Comparison of ENCODE assay signal across 28 mouse cellular contexts in genomic region chr4:119417270-119417669, GRCm38 (mm10). TPM values are rescaled to one million over a fixed set of nuclear protein-coding genes. Genes with fewer than 3 reads are reported as not detected.
DNase-seq lines count a peak whose midpoint lies in the region; ATAC-seq and TF ChIP-seq lines count a peak whose summit lies in the region.
"Had no signal": no experiment of that assay in that cellular context is flagged by ENCODE, and none has a peak within 500 bp of the region (broad histone marks: within the 10 kb centered on the region; RNA-seq: fewer than 3 reads in every experiment).

No protein-coding gene starts in this region.

- TF ChIP-seq CTCF in heart, adult 2 months (IDR thresholded peaks at IDR 0.05): no peak

- no peak overlapping the region for H3K27ac ChIP-seq in heart, adult 2 months
- H3K27ac ChIP-seq in liver, embryonic 13.5 days: peak overlapping the region; percentile 43; the same call in 1 of the 2 replicates
- H3K27ac ChIP-seq: embryonic facial prominence, embryonic 10.5 days; embryonic facial prominence, embryonic 15.5 days; forebrain, embryonic 13.5 days; hindbrain, embryonic 13.5 days; limb, embryonic 10.5 days; limb, embryonic 15.5 days had no signal

- H3K27me3 ChIP-seq in heart, adult 2 months (ENCODE audit: control insufficient read depth, insufficient read depth, low read length): no peaks in the 10 kb centered on the region
- H3K27me3 ChIP-seq in liver, embryonic 13.5 days: peaks cover 29% of the 10 kb centered on the region
- H3K27me3 ChIP-seq: embryonic facial prominence, embryonic 15.5 days; forebrain, embryonic 13.5 days; hindbrain, embryonic 13.5 days; limb, embryonic 15.5 days had no signal

- H3K9me3 ChIP-seq in liver, embryonic 13.5 days (replicated peaks): no peaks in the 10 kb centered on the region
- H3K9me3 ChIP-seq: embryonic facial prominence, embryonic 10.5 days; embryonic facial prominence, embryonic 15.5 days; forebrain, embryonic 13.5 days; hindbrain, embryonic 13.5 days; limb, embryonic 10.5 days; limb, embryonic 15.5 days had no signal

- H3K4me2 ChIP-seq in liver, embryonic 13.5 days: peak overlapping the region; percentile 26
- H3K4me2 ChIP-seq: embryonic facial prominence, embryonic 15.5 days; forebrain, embryonic 13.5 days; hindbrain, embryonic 13.5 days; limb, embryonic 15.5 days; lung, embryonic 14.5 days had no signal

- no peaks in the 10 kb centered on the region for H3K79me2 ChIP-seq in heart, adult 2 months (replicated peaks; ENCODE audit: control insufficient read depth, insufficient read depth, low read length)

- no peak overlapping the region for H3K4me3 ChIP-seq in heart, adult 2 months
- H3K4me3 ChIP-seq in liver, embryonic 13.5 days (replicated peaks): no peak overlapping the region
- H3K4me3 ChIP-seq: embryonic facial prominence, embryonic 10.5 days; embryonic facial prominence, embryonic 15.5 days; forebrain, embryonic 13.5 days; hindbrain, embryonic 13.5 days; limb, embryonic 10.5 days; limb, embryonic 15.5 days had no signal

- no peaks in the 10 kb centered on the region for H3K36me3 ChIP-seq in heart, adult 2 months (ENCODE audit: control insufficient read depth, insufficient read depth, low read length)
- no peaks in the 10 kb centered on the region for H3K36me3 ChIP-seq in liver, embryonic 13.5 days
- H3K36me3 ChIP-seq: embryonic facial prominence, embryonic 15.5 days had no signal

- intact Hi-C loops in heart, adult 2 months (cut with DNase I): no loop called here

- WGBS in heart, adult 2 months: 49% methylated on average over 3 of the region's 3 CpGs
- 52% methylated on average over 3 of the region's 3 CpGs for WGBS in liver, embryonic 13.5 days (ENCODE audit: insufficient replicate concordance)

- peak; percentile 71 for DNase-seq in heart, adult 11 months
- no peak for DNase-seq in heart, adult 2 months
- DNase-seq in 3T3-L1 (ENCODE audit: low read depth, low spot score) (peak; percentile 64), NIH3T3 (ENCODE audit: low read depth) (peak; percentile 22)
- DNase-seq in liver, embryonic 13.5 days: no peak
- DNase-seq in thymus, postnatal 25 days: no peak
- no peak for DNase-seq in gastrocnemius, postnatal 25 days
- DNase-seq: B cell, adult 2 months; cerebellum, adult 2 months; cerebellum, postnatal 25 days; gastrocnemius, postnatal 36 days; heart, postnatal 4 days; kidney, adult 9 months; kidney, postnatal 10 days; layer of hippocampus, postnatal 36 days; lung, embryonic 14.5 days; lung, postnatal 14 days; midbrain, embryonic 14.5 days had no signal

- no peak overlapping the region for H3K9ac ChIP-seq in heart, adult 2 months (ENCODE audit: low read depth, low read length)
- H3K9ac ChIP-seq in liver, embryonic 13.5 days: no peak overlapping the region
- H3K9ac ChIP-seq: embryonic facial prominence, embryonic 15.5 days; forebrain, embryonic 13.5 days; hindbrain, embryonic 13.5 days; limb, embryonic 15.5 days; lung, embryonic 14.5 days had no signal

- peaks cover 6% of the 10 kb centered on the region for H3K4me1 ChIP-seq in heart, adult 2 months (ENCODE audit: control insufficient read depth, insufficient read depth, low read length)
- peaks cover 54% of the 10 kb centered on the region for H3K4me1 ChIP-seq in liver, embryonic 13.5 days (replicated peaks)

- ATAC-seq in liver, embryonic 13.5 days (ENCODE audit: low read depth): no peak
- ATAC-seq: forebrain, embryonic 13.5 days; intestine, embryonic 16.5 days had no signal

- TF ChIP-seq POLR2A in heart, adult 2 months (IDR thresholded peaks at IDR 0.05; ENCODE audit: insufficient read depth, low read depth, low read length): no peak

- no peak for TF ChIP-seq EP300 in heart, adult 2 months (IDR thresholded peaks at IDR 0.05; ENCODE audit: insufficient read depth, low read depth, low read length)

RNA-seq across cellular contexts. Expression of gene Ccdc30, which starts 1.9 kb away (rescaled TPM):
- total RNA-seq in heart, adult 2 months (2021): under 1 TPM in 1 of 2 experiments, not detected in 1; 0.52 TPM
- polyA plus RNA-seq in heart, adult 2 months (2012; rRNA removed): 0.41 TPM in 1 of 2 replicates, not detected in the other
- 1.1 and 2.0 TPM in 2 replicates for polyA plus RNA-seq in liver, embryonic 13.5 days (2015; fragmentation: Nextera tagmentation; extraction: Ambion mirVana)
- total RNA-seq in gastrocnemius, postnatal 25 days (2021): under 1 TPM in 1 of 2 experiments, not detected in 1; 0.11 TPM

RNA-seq across cellular contexts. Expression of gene Ppcs, which starts 5.0 kb away (rescaled TPM):
- total RNA-seq in heart, adult 2 months (2021): 1 to 10 TPM; 7.8 to 9.2 TPM
- polyA plus RNA-seq in heart, adult 2 months (2012; rRNA removed): 10.6 and 11.2 TPM in 2 replicates
- 14.9 and 16.0 TPM in 2 replicates for polyA plus RNA-seq in liver, embryonic 13.5 days (2015; fragmentation: Nextera tagmentation; extraction: Ambion mirVana)
- 1 to 10 TPM; 5.1 to 5.2 TPM for total RNA-seq in gastrocnemius, postnatal 25 days (2021)

RNA-seq across cellular contexts. Expression of gene Zmynd12, which starts 5.3 kb away (rescaled TPM):
- not detected for total RNA-seq in heart, adult 2 months (2021)
- polyA plus RNA-seq in heart, adult 2 months (2012; rRNA removed): 0.74 TPM in 1 of 2 replicates, not detected in the other
- polyA plus RNA-seq in liver, embryonic 13.5 days (2015; fragmentation: Nextera tagmentation; extraction: Ambion mirVana): 0.17 TPM in 1 of 2 replicates, not detected in the other
- not detected for total RNA-seq in gastrocnemius, postnatal 25 days (2021)
- total RNA-seq: gastrocnemius, postnatal 36 days; heart, adult 8-10 months; heart, postnatal 4 days; monocyte, adult 5-6 weeks had no signal
- polyA plus RNA-seq: limb, embryonic 10.5 days; stomach, embryonic 14.5 days had no signal

Comparison
In these comparisons a context has a peak if more than half of its experiments do, and no peak if none do; other contexts are left out.
1. DNase-seq: peak in heart, adult 11 months (single experiment), 3T3-L1 (single experiment) and NIH3T3 (single experiment); none in heart, adult 2 months (0 of 2), liver, embryonic 13.5 days (single experiment), thymus, postnatal 25 days (single experiment) and gastrocnemius, postnatal 25 days (single experiment).